Mouse (Mus musculus): ENCODE data around the gene Gtf3c5. TPM values are rescaled to one million over a fixed set of nuclear protein-coding genes. Genes with fewer than 3 reads are reported as not detected.

The Gtf3c5 gene
- polyA plus RNA-seq (2014; fragmentation: Nextera tagmentation; extraction: Ambion mirVana): 38.8 and 40.5 TPM in 2 replicates

GRCm38 (mm10) chr2:28583651-28584050, at the start of gene Gtf3c5:
Gene Gtf3c5 (minus strand): TSS chr2:28583751.
- ATAC-seq (ENCODE audit: low FRiP score): no peak
- Histone ChIP-seq H3K9ac (ENCODE audit: low read length) (peak within 1 kb of the TSS; percentile 84), H3K4me2 (peak within 1 kb of the TSS; percentile 64), H3K36me3 (ENCODE audit: control insufficient read depth, insufficient read depth, low read length) (peaks cover 4% of the 10 kb centered on the region; the same call in 1 of the 2 replicates), H3K9me3 (ENCODE audit: control insufficient read depth, low read length) (no peaks in the 10 kb centered on the region), H3K4me1 (ENCODE audit: control insufficient read depth, insufficient read depth, low read length) (peaks cover 9% of the 10 kb centered on the region), H3K27ac (ENCODE audit: low read depth, low read length) (peak within 1 kb of the TSS; percentile 81), H3K4me3 (ENCODE audit: low read depth, low read length) (peak within 1 kb of the TSS; percentile 75), H3K27me3 (ENCODE audit: control insufficient read depth, insufficient read depth, low read length) (no peaks in the 10 kb centered on the region)
- DNase-seq (ENCODE audit: low spot score, missing footprints): no peak
- WGBS: 72% methylated on average over 9 of the region's 9 CpGs

- DNase-seq (ENCODE audit: low spot score, missing footprints) (no peak), ATAC-seq (ENCODE audit: low FRiP score) (no peak)
- WGBS: 45% methylated on average over 4 of the region's 4 CpGs
- Histone ChIP-seq H3K9ac (ENCODE audit: low read length) (no peak overlapping the region), H3K4me2 (no peak overlapping the region), H3K27me3 (ENCODE audit: control insufficient read depth, insufficient read depth, low read length) (no peaks in the 10 kb centered on the region), H3K4me1 (ENCODE audit: control insufficient read depth, insufficient read depth, low read length) (no peaks in the 10 kb centered on the region), H3K36me3 (ENCODE audit: control insufficient read depth, insufficient read depth, low read length) (no peaks in the 10 kb centered on the region), H3K4me3 (ENCODE audit: low read depth, low read length) (no peak overlapping the region), H3K9me3 (ENCODE audit: control insufficient read depth, low read length) (no peaks in the 10 kb centered on the region), H3K27ac (ENCODE audit: low read depth, low read length) (no peak overlapping the region)
These were observed 49.6 kb upstream of the Gtf3c5 start for GRCm38 (mm10) chr2:28633136-28633535.

- ATAC-seq (ENCODE audit: low FRiP score) (no peak), DNase-seq (ENCODE audit: low spot score, missing footprints) (no peak)
- H3K4me1 ChIP-seq (ENCODE audit: control insufficient read depth, insufficient read depth, low read length): no peaks in the 10 kb centered on the region
- no peak overlapping the region for H3K4me2 ChIP-seq
- no peak overlapping the region for H3K27ac ChIP-seq (ENCODE audit: low read depth, low read length)
- no peak overlapping the region for H3K4me3 ChIP-seq (ENCODE audit: low read depth, low read length)
- H3K9me3 ChIP-seq (ENCODE audit: control insufficient read depth, low read length): no peaks in the 10 kb centered on the region
- 42% methylated on average over 1 of the region's 1 CpGs for WGBS
- no peak overlapping the region for H3K9ac ChIP-seq (ENCODE audit: low read length)
- H3K27me3 ChIP-seq (ENCODE audit: control insufficient read depth, insufficient read depth, low read length): no peaks in the 10 kb centered on the region
- H3K36me3 ChIP-seq (ENCODE audit: control insufficient read depth, insufficient read depth, low read length): no peaks in the 10 kb centered on the region
These were observed 49.1 kb upstream of the Gtf3c5 start for GRCm38 (mm10) chr2:28632626-28633025.

GRCm38 (mm10) chr2:28629911-28630381, 46.4 kb upstream of the Gtf3c5 start:
- Histone ChIP-seq H3K27ac (ENCODE audit: low read depth, low read length) (no peak overlapping the region), H3K4me3 (ENCODE audit: low read depth, low read length) (no peak overlapping the region), H3K27me3 (ENCODE audit: control insufficient read depth, insufficient read depth, low read length) (no peaks in the 10 kb centered on the region), H3K36me3 (ENCODE audit: control insufficient read depth, insufficient read depth, low read length) (no peaks in the 10 kb centered on the region), H3K4me2 (no peak overlapping the region), H3K4me1 (ENCODE audit: control insufficient read depth, insufficient read depth, low read length) (no peaks in the 10 kb centered on the region), H3K9ac (ENCODE audit: low read length) (no peak overlapping the region), H3K9me3 (ENCODE audit: control insufficient read depth, low read length) (no peaks in the 10 kb centered on the region)
- no peak for DNase-seq (ENCODE audit: low spot score, missing footprints)
- no peak for ATAC-seq (ENCODE audit: low FRiP score)
- WGBS: 67% methylated on average over 4 of the region's 4 CpGs

- Histone ChIP-seq H3K27me3 (ENCODE audit: control insufficient read depth, insufficient read depth, low read length) (no peaks in the 10 kb centered on the region), H3K9me3 (ENCODE audit: control insufficient read depth, low read length) (no peaks in the 10 kb centered on the region), H3K36me3 (ENCODE audit: control insufficient read depth, insufficient read depth, low read length) (no peaks in the 10 kb centered on the region), H3K9ac (ENCODE audit: low read length) (no peak overlapping the region), H3K4me1 (ENCODE audit: control insufficient read depth, insufficient read depth, low read length) (no peaks in the 10 kb centered on the region), H3K4me2 (no peak overlapping the region), H3K27ac (ENCODE audit: low read depth, low read length) (no peak overlapping the region), H3K4me3 (ENCODE audit: low read depth, low read length) (no peak overlapping the region)
- no peak for DNase-seq (ENCODE audit: low spot score, missing footprints)
- WGBS: 60% methylated on average over 2 of the region's 2 CpGs
- no peak for ATAC-seq (ENCODE audit: low FRiP score)
These were observed 44.5 kb upstream of the Gtf3c5 start for GRCm38 (mm10) chr2:28628053-28628452.

- no peak overlapping the region for H3K9ac ChIP-seq (ENCODE audit: low read length)
- DNase-seq (ENCODE audit: low spot score, missing footprints) (no peak), ATAC-seq (ENCODE audit: low FRiP score) (no peak)
- WGBS: 78% methylated on average over 3 of the region's 3 CpGs
- H3K36me3 ChIP-seq (ENCODE audit: control insufficient read depth, insufficient read depth, low read length): no peaks in the 10 kb centered on the region
- H3K27ac ChIP-seq (ENCODE audit: low read depth, low read length): no peak overlapping the region
- peaks cover 14% of the 10 kb centered on the region for H3K27me3 ChIP-seq (ENCODE audit: control insufficient read depth, insufficient read depth, low read length)
- H3K4me3 ChIP-seq (ENCODE audit: low read depth, low read length): no peak overlapping the region
- no peak overlapping the region for H3K4me2 ChIP-seq
- 0 out of 2 replicates have a peak, but pooled peaks cover 4% of the 10 kb centered on the region for H3K4me1 ChIP-seq (ENCODE audit: control insufficient read depth, insufficient read depth, low read length)
- H3K9me3 ChIP-seq (ENCODE audit: control insufficient read depth, low read length): no peaks in the 10 kb centered on the region
These were observed 42.5 kb upstream of the Gtf3c5 start for GRCm38 (mm10) chr2:28626038-28626437.

GRCm38 (mm10) chr2:28624870-28625269, 41.3 kb upstream of the Gtf3c5 start:
- 90% methylated on average over 3 of the region's 3 CpGs for WGBS
- H3K4me2 ChIP-seq: no peak overlapping the region
- H3K27me3 ChIP-seq (ENCODE audit: control insufficient read depth, insufficient read depth, low read length): peaks cover 19% of the 10 kb centered on the region
- no peaks in the 10 kb centered on the region for H3K36me3 ChIP-seq (ENCODE audit: control insufficient read depth, insufficient read depth, low read length)
- no peak overlapping the region for H3K27ac ChIP-seq (ENCODE audit: low read depth, low read length)
- no peak overlapping the region for H3K4me3 ChIP-seq (ENCODE audit: low read depth, low read length)
- no peak for ATAC-seq (ENCODE audit: low FRiP score)
- no peaks in the 10 kb centered on the region for H3K9me3 ChIP-seq (ENCODE audit: control insufficient read depth, low read length)
- H3K4me1 ChIP-seq (ENCODE audit: control insufficient read depth, insufficient read depth, low read length): 0 out of 2 replicates have a peak, but pooled peaks cover 4% of the 10 kb centered on the region
- no peak overlapping the region for H3K9ac ChIP-seq (ENCODE audit: low read length)
- no peak for DNase-seq (ENCODE audit: low spot score, missing footprints)

- Histone ChIP-seq H3K4me2 (no peak overlapping the region), H3K9me3 (ENCODE audit: control insufficient read depth, low read length) (no peaks in the 10 kb centered on the region), H3K36me3 (ENCODE audit: control insufficient read depth, insufficient read depth, low read length) (no peaks in the 10 kb centered on the region), H3K27me3 (ENCODE audit: control insufficient read depth, insufficient read depth, low read length) (peaks cover 19% of the 10 kb centered on the region), H3K9ac (ENCODE audit: low read length) (no peak overlapping the region), H3K4me3 (ENCODE audit: low read depth, low read length) (no peak overlapping the region), H3K4me1 (ENCODE audit: control insufficient read depth, insufficient read depth, low read length) (0 out of 2 replicates have a peak, but pooled peaks cover 4% of the 10 kb centered on the region), H3K27ac (ENCODE audit: low read depth, low read length) (no peak overlapping the region)
- ATAC-seq (ENCODE audit: low FRiP score) (no peak), DNase-seq (ENCODE audit: low spot score, missing footprints) (peak; percentile 93)
- 26% methylated on average over 10 of the region's 10 CpGs for WGBS
These were observed 39.1 kb upstream of the Gtf3c5 start for GRCm38 (mm10) chr2:28622521-28623124.

- H3K4me3 ChIP-seq (ENCODE audit: low read depth, low read length): peak within 1 kb of the TSS; percentile 4; the same call in 1 of the 2 replicates
- H3K27ac ChIP-seq (ENCODE audit: low read depth, low read length): no peak within 1 kb of the TSS
- H3K9ac ChIP-seq (ENCODE audit: low read length): no peak within 1 kb of the TSS
- WGBS: 5% methylated on average over 16 of the region's 16 CpGs
- no peaks in the 10 kb centered on the region for H3K9me3 ChIP-seq (ENCODE audit: control insufficient read depth, low read length)
- no peaks in the 10 kb centered on the region for H3K36me3 ChIP-seq (ENCODE audit: control insufficient read depth, insufficient read depth, low read length)
- peaks cover 19% of the 10 kb centered on the region for H3K27me3 ChIP-seq (ENCODE audit: control insufficient read depth, insufficient read depth, low read length)
- H3K4me2 ChIP-seq: peak within 1 kb of the TSS; percentile 10; the same call in 1 of the 2 replicates
- DNase-seq (ENCODE audit: low spot score, missing footprints): peak; percentile 86
- no peak for ATAC-seq (ENCODE audit: low FRiP score)
- H3K4me1 ChIP-seq (ENCODE audit: control insufficient read depth, insufficient read depth, low read length): 0 out of 2 replicates have a peak, but pooled peaks cover 4% of the 10 kb centered on the region
These were observed 38.2 kb upstream of the Gtf3c5 start, which contains the start of gene Gfi1b for GRCm38 (mm10) chr2:28621664-28622171. Gene Gfi1b (minus strand): TSS chr2:28621982.

All from midbrain, embryonic 11.5 days (tissue).